Mouse (Mus musculus) myocyte (in vitro differentiated cells): ENCODE results near the gene 1700003F12Rik. TPM values are rescaled to one million over a fixed set of nuclear protein-coding genes. Genes with fewer than 3 reads are reported as not detected.

Source experiments
- H3K27me3 ChIP-seq: one replicate; pipeline ENCODE4 v1.6.1; 2011; ENCODE audit not compliant: control insufficient read depth, insufficient read depth, insufficient read length
- H3K36me3 ChIP-seq: one replicate; pipeline ENCODE4 v1.6.1; 2011; ENCODE audit not compliant: control insufficient read depth, insufficient read depth
- H3K4me2 ChIP-seq: one replicate; pipeline ENCODE4 v1.6.1; 2011; ENCODE audit warnings: low read depth, control low read depth
- H3K4me3 ChIP-seq: one replicate; pipeline ENCODE4 v1.5.1; 2011; ENCODE audit warnings: mild to moderate bottlenecking, control low read depth, moderate library complexity
- H3K79me2 ChIP-seq: one replicate; pipeline ENCODE4 v1.6.1; 2011; ENCODE audit not compliant: control insufficient read depth, insufficient read depth
- H3ac ChIP-seq: one replicate; pipeline ENCODE4 v1.6.1; 2011; ENCODE audit not compliant: control insufficient read depth, insufficient read length
- CEBPB ChIP-seq: IDR thresholded peaks from 2 replicates; pipeline ENCODE4 v1.6.1; 2011; ENCODE audit warnings: mild to moderate bottlenecking, moderate library complexity; ENCODE audit not compliant: poor library complexity, insufficient read depth, severe bottlenecking
- E2F4 ChIP-seq: IDR thresholded peaks from one replicate; pipeline ENCODE4 v1.6.1; 2011; ENCODE audit warnings: mild to moderate bottlenecking, control low read depth, moderate library complexity; ENCODE audit not compliant: insufficient read depth
- MAX ChIP-seq: IDR thresholded peaks from one replicate; pipeline ENCODE4 v1.6.1; 2011; ENCODE audit warnings: low read depth, mild to moderate bottlenecking, control low read depth
- MYOD1 ChIP-seq, 3 experiments: IDR thresholded peaks; one replicate each; pipeline ENCODE4 v1.6.1; 2011; ENCODE audit warnings: control low read depth in 2 of 3, low read depth in 2 of 3, mild to moderate bottlenecking in 2 of 3, moderate library complexity in 1 of 3; ENCODE audit not compliant: insufficient read length in 2 of 3, control insufficient read depth in 1 of 3
- MYOG ChIP-seq, 3 experiments: IDR thresholded peaks; one replicate each; pipeline ENCODE4 v1.6.1; 2011; ENCODE audit warnings: control low read depth in 2 of 3, low read depth in 2 of 3, mild to moderate bottlenecking in 2 of 3; ENCODE audit not compliant: insufficient read length in 2 of 3, control insufficient read depth in 1 of 3, insufficient read depth in 1 of 3
- POLR2A ChIP-seq: IDR thresholded peaks from one replicate; pipeline ENCODE4 v1.6.1; 2011; ENCODE audit warnings: low read depth, mild to moderate bottlenecking, control low read depth, moderate library complexity; ENCODE audit not compliant: insufficient read length
- POLR2AphosphoS2 ChIP-seq: IDR thresholded peaks from one replicate; pipeline ENCODE4 v1.6.1; 2011; ENCODE audit warnings: low read depth, control low read depth; ENCODE audit not compliant: insufficient read length
- REST ChIP-seq: IDR thresholded peaks from one replicate; pipeline ENCODE4 v1.6.1; 2011; ENCODE audit warnings: mild to moderate bottlenecking, control low read depth, moderate library complexity; ENCODE audit not compliant: insufficient read depth, insufficient read length
- SRF ChIP-seq: IDR thresholded peaks from one replicate; pipeline ENCODE4 v1.6.1; 2011; ENCODE audit warnings: low read depth; ENCODE audit not compliant: control insufficient read depth, insufficient read length
- TCF12 ChIP-seq: IDR thresholded peaks from one replicate; pipeline ENCODE4 v1.6.1; 2011; ENCODE audit warnings: mild to moderate bottlenecking, control low read depth; ENCODE audit not compliant: poor library complexity, insufficient read depth, severe bottlenecking
- TCF3 ChIP-seq: IDR thresholded peaks from one replicate; pipeline ENCODE4 v1.6.1; 2011; ENCODE audit warnings: low read depth, control low read depth; ENCODE audit not compliant: insufficient read length
- USF1 ChIP-seq: IDR thresholded peaks from one replicate; pipeline ENCODE4 v1.6.1; 2011; ENCODE audit warnings: low read depth, mild to moderate bottlenecking, control low read depth, moderate library complexity
- polyA plus RNA-seq: library from polyadenylated mRNA; unstranded; fragments of >200 nt; fragmentation: generic; extraction: Trizol; gene quantifications from one replicate; pipeline ENCODE4 v1.2.1, GENCODE M21; 2012; ENCODE audit warnings: missing spikeins

The 1700003F12Rik gene
- polyA plus RNA-seq, 1 experiment = 22.9 TPM

DNA sequence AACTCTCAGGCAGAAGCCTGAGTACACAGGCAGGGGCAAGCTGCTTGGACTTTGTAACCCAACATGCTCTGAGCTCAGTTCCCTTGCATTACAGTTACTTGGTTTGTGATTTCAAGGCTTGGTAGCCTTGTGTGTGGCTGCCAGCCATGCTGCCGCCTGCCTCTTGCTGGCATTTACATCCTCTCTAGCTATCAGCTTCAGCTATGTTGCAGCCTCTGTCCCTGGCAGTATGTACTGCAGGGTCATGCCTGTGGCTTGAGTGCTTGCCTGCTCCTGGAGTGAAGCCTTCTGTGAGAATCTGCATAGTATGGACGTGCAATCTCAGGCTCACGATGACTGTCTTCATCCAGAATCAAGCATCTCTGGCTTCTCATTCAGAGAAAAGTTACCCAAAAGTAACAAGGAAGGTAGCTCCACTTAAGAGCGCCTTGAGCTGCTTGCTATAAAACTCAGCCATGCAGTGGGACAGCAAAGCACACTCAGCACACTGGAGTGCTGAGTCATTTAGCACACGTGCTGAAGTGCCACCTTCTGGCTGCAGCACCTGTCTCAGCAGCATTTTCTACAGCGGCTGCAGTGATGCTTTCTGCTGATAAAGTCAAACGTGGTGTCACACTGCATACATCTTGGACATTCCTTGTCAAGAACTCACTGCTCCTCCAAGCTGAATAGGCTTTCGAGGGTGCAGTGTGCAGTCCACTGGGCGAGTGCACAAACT lies 39.2 kb upstream of the 1700003F12Rik start:
- Histone ChIP-seq H3K27me3 (no peaks in the 10 kb centered on the region), H3K4me2 (no peak overlapping the region), H3ac (no peak overlapping the region), H3K36me3 (peaks cover 20% of the 10 kb centered on the region), H3K4me3 (no peak overlapping the region), H3K79me2 (peaks cover 5% of the 10 kb centered on the region)
- no peak for TF ChIP-seq SRF
- TF ChIP-seq MYOG (IDR thresholded peaks at IDR 0.05; ENCODE audit: control insufficient read depth in 1 of 3, insufficient read depth in 1 of 3, insufficient read length in 2 of 3, low read depth in 2 of 3) = peak in 1 of 3 experiments; percentile 79
- TF ChIP-seq E2F4 = no peak
- TF ChIP-seq MYOD1 (IDR thresholded peaks at IDR 0.05; ENCODE audit: control insufficient read depth in 1 of 3, insufficient read length in 2 of 3, low read depth in 2 of 3) = peak in 1 of 3 experiments; percentile 65
- TF ChIP-seq CEBPB = no peak

DNA sequence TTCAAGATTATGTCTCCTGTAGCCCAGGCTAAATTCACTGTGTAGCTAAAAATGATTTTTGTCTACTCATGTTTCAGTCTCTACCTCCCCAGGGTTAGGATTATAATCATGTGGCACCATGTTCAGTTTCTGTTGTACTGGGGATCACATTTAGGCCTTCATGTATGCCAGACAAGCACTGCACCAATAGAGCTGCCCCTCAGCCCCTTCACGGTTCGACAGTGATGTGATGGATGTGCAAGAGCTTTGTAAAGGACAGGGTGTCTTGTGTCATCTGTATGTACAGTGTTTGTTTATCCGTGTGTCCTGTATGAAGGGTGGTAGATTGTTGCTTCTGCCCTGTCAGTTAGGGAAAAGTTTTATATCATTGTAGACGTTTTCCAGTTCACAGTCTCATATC lies 38.4 kb upstream of the 1700003F12Rik start:
- Histone ChIP-seq H3K36me3 (peaks cover 25% of the 10 kb centered on the region), H3K4me3 (no peak overlapping the region), H3K4me2 (no peak overlapping the region), H3K27me3 (no peaks in the 10 kb centered on the region), H3ac (no peak overlapping the region), H3K79me2 (peaks cover 3% of the 10 kb centered on the region)
- no peak for TF ChIP-seq SRF
- no peak for TF ChIP-seq TCF3
- TF ChIP-seq MYOD1 (IDR thresholded peaks at IDR 0.05; ENCODE audit: control insufficient read depth in 1 of 3, insufficient read length in 2 of 3, low read depth in 2 of 3) = no peak

GRCm38 (mm10) chr2:154510141-154510540 lies 36.7 kb upstream of the 1700003F12Rik start:
- no peaks in the 10 kb centered on the region for H3K27me3 ChIP-seq
- no peak overlapping the region for H3K4me2 ChIP-seq
- no peak overlapping the region for H3K4me3 ChIP-seq
- TF ChIP-seq REST = no peak
- no peak for TF ChIP-seq POLR2A
- TF ChIP-seq SRF = no peak
- TF ChIP-seq MAX = no peak
- TF ChIP-seq POLR2AphosphoS2 = no peak
- no peak for TF ChIP-seq E2F4
- TF ChIP-seq CEBPB = no peak
- no peak for TF ChIP-seq MYOG (IDR thresholded peaks at IDR 0.05; ENCODE audit: control insufficient read depth in 1 of 3, insufficient read depth in 1 of 3, insufficient read length in 2 of 3, low read depth in 2 of 3)
- no peak for TF ChIP-seq USF1
- TF ChIP-seq TCF3 = no peak
- peaks cover 25% of the 10 kb centered on the region for H3K36me3 ChIP-seq
- no peaks in the 10 kb centered on the region for H3K79me2 ChIP-seq
- H3ac ChIP-seq = no peak overlapping the region

GRCm38 (mm10) chr2:154516944-154517343 lies 29.9 kb upstream of the 1700003F12Rik start:
- H3K79me2 ChIP-seq = no peaks in the 10 kb centered on the region
- peaks cover 14% of the 10 kb centered on the region for H3K36me3 ChIP-seq
- TF ChIP-seq CEBPB (no peak), MAX (no peak), REST (no peak), SRF (no peak), MYOG (IDR thresholded peaks at IDR 0.05; ENCODE audit: control insufficient read depth in 1 of 3, insufficient read depth in 1 of 3, insufficient read length in 2 of 3, low read depth in 2 of 3) (no peak), TCF12 (no peak), TCF3 (no peak), POLR2AphosphoS2 (no peak)
- no peak overlapping the region for H3ac ChIP-seq
- no peaks in the 10 kb centered on the region for H3K27me3 ChIP-seq
- no peak overlapping the region for H3K4me2 ChIP-seq
- H3K4me3 ChIP-seq = no peak overlapping the region

GRCm38 (mm10) chr2:154517424-154517823 lies 29.5 kb upstream of the 1700003F12Rik start:
- H3ac ChIP-seq = no peak overlapping the region
- H3K36me3 ChIP-seq = peaks cover 13% of the 10 kb centered on the region
- H3K4me2 ChIP-seq = no peak overlapping the region
- no peaks in the 10 kb centered on the region for H3K27me3 ChIP-seq
- H3K4me3 ChIP-seq = no peak overlapping the region
- TF ChIP-seq TCF12 = no peak
- TF ChIP-seq POLR2AphosphoS2 = no peak
- no peak for TF ChIP-seq E2F4
- no peak for TF ChIP-seq SRF
- no peak for TF ChIP-seq CEBPB
- no peak for TF ChIP-seq REST
- no peak for TF ChIP-seq POLR2A
- no peak for TF ChIP-seq MYOG (IDR thresholded peaks at IDR 0.05; ENCODE audit: control insufficient read depth in 1 of 3, insufficient read depth in 1 of 3, insufficient read length in 2 of 3, low read depth in 2 of 3)
- no peak for TF ChIP-seq MAX
- no peak for TF ChIP-seq TCF3
- no peak for TF ChIP-seq USF1
- no peak for TF ChIP-seq MYOD1 (IDR thresholded peaks at IDR 0.05; ENCODE audit: control insufficient read depth in 1 of 3, insufficient read length in 2 of 3, low read depth in 2 of 3)
- no peaks in the 10 kb centered on the region for H3K79me2 ChIP-seq
